Mouse (Mus musculus) ES-E14 (cell line): ENCODE results near the gene Cldn10.

ENCODE experiments used
- CHD2 ChIP-seq: IDR thresholded peaks from 2 replicates; pipeline ENCODE4 v1.6.1; 2014; ENCODE audit warnings: mild to moderate bottlenecking, low read depth, low read length, inconsistent platforms
- HCFC1 ChIP-seq: IDR thresholded peaks from 2 replicates; pipeline ENCODE4 v1.6.1; 2012; ENCODE audit warnings: low read length, inconsistent platforms, borderline replicate concordance; ENCODE audit not compliant: insufficient read depth
- MAFK ChIP-seq: IDR thresholded peaks from 2 replicates; pipeline ENCODE4 v1.6.1; 2014; ENCODE audit warnings: mild to moderate bottlenecking, low read depth, low read length, inconsistent platforms; ENCODE audit not compliant: insufficient read depth
- ZC3H11A ChIP-seq: IDR thresholded peaks from 2 replicates; pipeline ENCODE4 v1.6.1; 2012; ENCODE audit warnings: low read depth, mild to moderate bottlenecking, inconsistent platforms, low read length, borderline replicate concordance
- ZNF384 ChIP-seq: IDR thresholded peaks from 2 replicates; pipeline ENCODE4 v1.6.1; 2012; ENCODE audit warnings: low read depth, low read length, inconsistent platforms

- TF ChIP-seq CHD2: no peak
- no peak for TF ChIP-seq HCFC1
- no peak for TF ChIP-seq MAFK
- TF ChIP-seq ZNF384: no peak
- TF ChIP-seq ZC3H11A: no peak
Measured at GRCm38 (mm10) chr14:118742862-118743261, 44.8 kb upstream of the Cldn10 start.
